Mouse (Mus musculus): ENCODE results near the gene Cckbr. TPM values are rescaled to one million over a fixed set of nuclear protein-coding genes. Genes with fewer than 3 reads are reported as not detected.

The Cckbr gene
- total RNA-seq (2012; rRNA removed), result 0.27 and 0.58 TPM in 2 replicates

DNA sequence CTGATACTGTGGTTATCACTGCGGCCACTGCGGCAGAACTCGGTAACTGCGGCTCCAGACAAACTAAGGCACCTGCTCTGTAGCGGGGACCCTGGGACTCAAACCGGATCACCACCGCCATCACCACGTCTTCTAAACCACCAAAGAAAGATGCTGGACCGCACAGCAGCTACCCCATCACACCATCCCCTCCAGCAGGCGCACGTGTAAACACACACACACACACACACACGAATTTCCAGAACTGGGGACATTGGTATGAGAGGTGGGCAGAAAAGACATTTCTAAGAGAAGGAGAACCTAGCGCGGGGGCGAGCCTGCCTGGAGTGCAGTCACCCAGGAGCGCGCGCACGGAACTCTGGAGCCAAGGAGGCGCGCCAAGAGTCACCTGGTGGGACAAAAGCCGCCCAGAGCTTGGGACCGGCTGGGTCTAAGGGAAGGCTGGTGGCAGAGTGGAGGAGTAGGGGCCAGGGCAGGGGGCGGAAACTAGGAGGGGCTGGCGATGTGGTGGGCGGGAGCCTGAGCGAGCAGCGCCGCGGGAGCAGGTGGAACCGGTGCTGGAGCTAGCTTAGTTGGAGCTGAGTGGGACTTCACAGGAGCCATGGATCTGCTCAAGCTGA is at the start of gene Cckbr:
Gene Cckbr (plus strand): TSS at position 308 of the 620 bp plus-strand sequence.
- H3K36me3 ChIP-seq (ENCODE audit: control insufficient read depth, insufficient read depth, low read length, poor library complexity, severe bottlenecking), result no peaks in the 10 kb centered on the region
- in situ Hi-C loops (cut with MboI; ENCODE audit: low sequenced_read_pairs in 2 of 2, unreplicated experiment in 2 of 2), result no loop called here
- no peaks in the 10 kb centered on the region for H3K9me3 ChIP-seq (ENCODE audit: control insufficient read depth, insufficient read depth, low read depth, low read length)
- no peak for TF ChIP-seq HCFC1 (IDR thresholded peaks at IDR 0.05; ENCODE audit: borderline replicate concordance, insufficient read depth, low read length)
- no peak for TF ChIP-seq MAFK (IDR thresholded peaks at IDR 0.05; ENCODE audit: insufficient read depth, low read depth, low read length)
- TF ChIP-seq CHD2 (IDR thresholded peaks at IDR 0.05; ENCODE audit: low read depth, low read length), result no peak
- TF ChIP-seq ZC3H11A (IDR thresholded peaks at IDR 0.05; ENCODE audit: borderline replicate concordance, low read depth, low read length), result no peak
- H3K9ac ChIP-seq (ENCODE audit: insufficient read depth, low read depth, low read length, poor library complexity, severe bottlenecking), result peak within 1 kb of the TSS; percentile 18
- peak; percentile 54 for DNase-seq (ENCODE audit: low read depth, low spot score)
- H3K4me3 ChIP-seq (ENCODE audit: insufficient read depth in 1 of 2, low read depth in 1 of 2, low read length in 2 of 2, poor library complexity in 1 of 2, severe bottlenecking in 1 of 2), result peak within 1 kb of the TSS; percentile 57 to 65
- H3K27ac ChIP-seq (ENCODE audit: insufficient read depth, low read depth, low read length, poor library complexity, severe bottlenecking), result no peak within 1 kb of the TSS
- peaks cover 0 to 2% of the 10 kb centered on the region in 2 experiments; a peak in 2 of 4 replicates for H3K4me1 ChIP-seq (ENCODE audit: control insufficient read depth in 2 of 2, insufficient read depth in 2 of 2, low read length in 2 of 2, poor library complexity in 1 of 2)

DNA sequence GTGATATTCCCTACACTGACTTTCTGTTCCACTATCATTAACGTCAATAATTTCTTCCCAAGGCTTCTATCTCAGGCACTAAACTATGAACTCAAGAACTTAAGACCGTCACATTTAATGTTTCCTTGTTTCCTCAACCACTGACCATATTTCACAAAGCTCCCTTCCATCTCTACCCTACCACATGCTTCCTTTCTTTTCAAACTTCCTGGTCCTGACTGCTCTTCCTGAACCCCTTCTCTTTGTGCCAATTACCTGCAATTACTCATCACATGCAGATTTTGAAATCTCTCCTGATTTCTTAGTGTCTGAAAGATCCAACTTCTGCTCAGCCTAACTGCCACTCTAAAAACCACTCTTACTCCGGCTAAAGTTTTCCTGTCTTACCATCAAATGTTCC is 45.2 kb upstream of the Cckbr start:
- Histone ChIP-seq H3K36me3 (ENCODE audit: control insufficient read depth, insufficient read depth, low read length, poor library complexity, severe bottlenecking) (peaks cover 40% of the 10 kb centered on the region), H3K27ac (ENCODE audit: insufficient read depth, low read depth, low read length, poor library complexity, severe bottlenecking) (no peak overlapping the region), H3K4me3 (ENCODE audit: insufficient read depth in 1 of 2, low read depth in 1 of 2, low read length in 2 of 2, poor library complexity in 1 of 2, severe bottlenecking in 1 of 2) (no peak overlapping the region), H3K4me1 (ENCODE audit: control insufficient read depth in 2 of 2, insufficient read depth in 2 of 2, low read length in 2 of 2, poor library complexity in 1 of 2) (no peaks in the 10 kb centered on the region; a peak in 1 of 4 replicates), H3K9ac (ENCODE audit: insufficient read depth, low read depth, low read length, poor library complexity, severe bottlenecking) (no peak overlapping the region), H3K9me3 (ENCODE audit: control insufficient read depth, insufficient read depth, low read depth, low read length) (no peaks in the 10 kb centered on the region)
- TF ChIP-seq ZNF384 (IDR thresholded peaks at IDR 0.05; ENCODE audit: low read depth, low read length) (no peak), CHD2 (IDR thresholded peaks at IDR 0.05; ENCODE audit: low read depth, low read length) (no peak), MAFK (IDR thresholded peaks at IDR 0.05; ENCODE audit: insufficient read depth, low read depth, low read length) (no peak), ZC3H11A (IDR thresholded peaks at IDR 0.05; ENCODE audit: borderline replicate concordance, low read depth, low read length) (no peak), HCFC1 (IDR thresholded peaks at IDR 0.05; ENCODE audit: borderline replicate concordance, insufficient read depth, low read length) (no peak)
- DNase-seq (ENCODE audit: low read depth, low spot score), result no peak
- in situ Hi-C loops (cut with MboI; ENCODE audit: low sequenced_read_pairs in 2 of 2, unreplicated experiment in 2 of 2), result no loop called here

DNA sequence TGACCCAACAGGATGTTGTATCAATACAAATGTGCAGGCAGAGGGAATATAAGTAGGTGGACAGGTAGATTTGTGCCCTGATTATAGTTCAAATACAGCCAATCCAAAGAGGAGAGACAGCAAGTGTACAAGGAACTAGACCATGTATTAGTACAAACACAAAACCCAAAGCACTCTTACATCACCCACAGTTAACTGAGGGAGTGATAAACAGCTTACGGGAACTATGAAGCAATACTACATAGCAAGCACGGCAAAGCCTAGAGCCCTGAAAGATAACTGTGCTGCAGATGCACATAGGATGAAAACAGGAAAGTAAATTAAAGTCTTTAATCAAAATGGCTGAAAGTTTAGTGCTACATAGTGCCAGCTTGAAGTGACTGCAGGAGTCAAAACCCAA is 37.8 kb upstream of the Cckbr start:
- H3K9ac ChIP-seq (ENCODE audit: insufficient read depth, low read depth, low read length, poor library complexity, severe bottlenecking), result no peak overlapping the region
- H3K9me3 ChIP-seq (ENCODE audit: control insufficient read depth, insufficient read depth, low read depth, low read length), result no peaks in the 10 kb centered on the region
- no peak for DNase-seq (ENCODE audit: low read depth, low spot score)
- H3K4me1 ChIP-seq (ENCODE audit: control insufficient read depth in 2 of 2, insufficient read depth in 2 of 2, low read length in 2 of 2, poor library complexity in 1 of 2), result no peaks in the 10 kb centered on the region
- no peak overlapping the region for H3K27ac ChIP-seq (ENCODE audit: insufficient read depth, low read depth, low read length, poor library complexity, severe bottlenecking)
- no peak overlapping the region for H3K4me3 ChIP-seq (ENCODE audit: insufficient read depth in 1 of 2, low read depth in 1 of 2, low read length in 2 of 2, poor library complexity in 1 of 2, severe bottlenecking in 1 of 2)
- in situ Hi-C loops (cut with MboI; ENCODE audit: low sequenced_read_pairs in 2 of 2, unreplicated experiment in 2 of 2), result no loop called here
- peaks cover 42% of the 10 kb centered on the region for H3K36me3 ChIP-seq (ENCODE audit: control insufficient read depth, insufficient read depth, low read length, poor library complexity, severe bottlenecking)
- TF ChIP-seq ZNF384 (IDR thresholded peaks at IDR 0.05; ENCODE audit: low read depth, low read length), result no peak
- TF ChIP-seq MAFK (IDR thresholded peaks at IDR 0.05; ENCODE audit: insufficient read depth, low read depth, low read length), result no peak
- TF ChIP-seq CHD2 (IDR thresholded peaks at IDR 0.05; ENCODE audit: low read depth, low read length), result no peak
- TF ChIP-seq ZC3H11A (IDR thresholded peaks at IDR 0.05; ENCODE audit: borderline replicate concordance, low read depth, low read length), result no peak
- no peak for TF ChIP-seq HCFC1 (IDR thresholded peaks at IDR 0.05; ENCODE audit: borderline replicate concordance, insufficient read depth, low read length)

DNA sequence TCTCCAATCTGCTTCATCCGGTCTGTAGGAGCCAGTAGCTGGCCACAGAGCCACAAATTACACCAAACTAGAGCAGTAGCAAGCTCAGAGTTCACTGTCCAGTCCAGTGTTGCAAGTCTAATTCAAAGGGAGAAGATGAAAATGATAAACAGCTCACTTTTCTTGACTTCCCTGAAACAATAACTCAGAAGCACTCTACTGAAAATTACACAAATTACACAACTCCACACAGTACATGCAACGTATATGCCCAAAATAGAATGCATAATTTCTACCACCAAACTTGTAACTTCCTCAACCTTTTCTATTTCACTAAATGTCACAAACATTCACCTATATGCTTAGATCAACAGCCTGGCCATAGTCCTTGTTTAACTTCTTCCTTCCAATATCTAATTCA is 35.3 kb upstream of the Cckbr start:
- in situ Hi-C loops (cut with MboI; ENCODE audit: low sequenced_read_pairs in 2 of 2, unreplicated experiment in 2 of 2), result loop anchor here in 1 of 2 experiments (10.0 kb wide), 1 partner anchor 65 kb away; no protein-coding TSS in a partner anchor
- no peaks in the 10 kb centered on the region for H3K9me3 ChIP-seq (ENCODE audit: control insufficient read depth, insufficient read depth, low read depth, low read length)
- peaks cover 27% of the 10 kb centered on the region for H3K36me3 ChIP-seq (ENCODE audit: control insufficient read depth, insufficient read depth, low read length, poor library complexity, severe bottlenecking)
- DNase-seq (ENCODE audit: low read depth, low spot score), result no peak
- no peak overlapping the region for H3K4me3 ChIP-seq (ENCODE audit: insufficient read depth in 1 of 2, low read depth in 1 of 2, low read length in 2 of 2, poor library complexity in 1 of 2, severe bottlenecking in 1 of 2)
- H3K27ac ChIP-seq (ENCODE audit: insufficient read depth, low read depth, low read length, poor library complexity, severe bottlenecking), result no peak overlapping the region
- no peak for TF ChIP-seq ZC3H11A (IDR thresholded peaks at IDR 0.05; ENCODE audit: borderline replicate concordance, low read depth, low read length)
- no peak for TF ChIP-seq ZNF384 (IDR thresholded peaks at IDR 0.05; ENCODE audit: low read depth, low read length)
- TF ChIP-seq HCFC1 (IDR thresholded peaks at IDR 0.05; ENCODE audit: borderline replicate concordance, insufficient read depth, low read length), result no peak
- TF ChIP-seq MAFK (IDR thresholded peaks at IDR 0.05; ENCODE audit: insufficient read depth, low read depth, low read length), result no peak
- no peak for TF ChIP-seq CHD2 (IDR thresholded peaks at IDR 0.05; ENCODE audit: low read depth, low read length)
- H3K9ac ChIP-seq (ENCODE audit: insufficient read depth, low read depth, low read length, poor library complexity, severe bottlenecking), result no peak overlapping the region
- H3K4me1 ChIP-seq (ENCODE audit: control insufficient read depth in 2 of 2, insufficient read depth in 2 of 2, low read length in 2 of 2, poor library complexity in 1 of 2), result no peaks in the 10 kb centered on the region
